Mouse (Mus musculus): ENCODE results near the gene Icos. TPM values are rescaled to one million over a fixed set of nuclear protein-coding genes. Genes with fewer than 3 reads are reported as not detected.

The Icos gene
- total RNA-seq (2021) = not detected
- long read RNA-seq, experiment 1 = 0 reads
- long read RNA-seq, experiment 2 = 0 reads

DNA sequence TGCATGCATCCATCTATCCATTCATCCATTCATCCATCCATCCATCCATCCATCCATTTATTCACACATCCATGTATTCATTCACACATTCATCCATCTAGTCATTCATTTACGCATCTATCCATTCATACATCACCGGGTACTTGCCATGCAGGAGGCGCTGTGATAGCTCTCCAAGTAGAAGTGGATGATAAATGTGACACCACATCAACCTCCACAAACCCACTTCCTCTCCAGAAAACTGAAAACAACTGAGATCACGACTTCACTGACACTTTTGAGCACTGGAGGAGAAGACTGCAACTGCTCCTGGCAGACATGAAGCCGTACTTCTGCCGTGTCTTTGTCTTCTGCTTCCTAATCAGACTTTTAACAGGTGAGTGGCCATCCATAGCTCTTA lies at the start of gene Icos:
Gene Icos, plus strand, starts transcription at position 287 of the 400 bp plus-strand sequence.
- no peak for DNase-seq (ENCODE audit: low spot score)

DNA sequence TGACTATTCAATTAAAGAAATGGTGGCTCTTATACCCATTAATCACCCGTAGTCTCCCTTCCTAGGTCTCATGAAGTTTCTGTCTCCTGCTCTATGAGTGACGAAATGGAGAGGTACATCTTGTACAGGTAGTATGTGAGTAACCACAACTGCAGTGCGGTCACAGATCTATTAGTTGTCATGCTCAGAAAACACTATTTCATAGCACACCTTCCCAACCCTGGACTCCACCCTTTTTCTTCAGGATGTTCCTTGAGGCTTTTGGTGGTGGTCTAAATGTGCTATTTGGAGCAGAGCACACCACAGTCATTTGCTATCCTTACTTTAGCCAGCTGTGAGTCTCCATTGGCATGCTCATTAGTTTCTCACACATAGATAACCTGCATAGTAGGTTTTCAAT lies 48.7 kb upstream of the Icos start:
- DNase-seq (ENCODE audit: low spot score) = no peak

DNA sequence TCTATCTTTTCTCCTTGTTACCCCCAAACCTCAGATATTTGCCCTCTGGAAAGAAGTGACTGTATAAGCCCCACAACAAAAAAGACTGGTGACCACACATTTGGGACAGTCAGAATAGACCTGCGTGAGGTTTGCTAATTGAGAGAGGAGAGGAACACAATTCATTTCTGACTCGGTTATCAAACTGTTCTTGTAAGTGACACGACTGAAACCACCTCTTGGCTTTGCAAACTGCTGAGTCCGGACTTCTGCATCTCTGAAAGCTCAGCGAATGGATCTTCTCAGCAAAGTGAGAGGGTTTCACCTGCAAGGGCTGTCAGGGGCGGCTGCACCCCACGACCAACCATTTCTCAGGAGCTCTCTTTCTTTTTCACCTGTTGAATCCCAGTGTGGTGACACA lies 47.3 kb upstream of the Icos start:
- no peak for DNase-seq (ENCODE audit: low spot score)

DNA sequence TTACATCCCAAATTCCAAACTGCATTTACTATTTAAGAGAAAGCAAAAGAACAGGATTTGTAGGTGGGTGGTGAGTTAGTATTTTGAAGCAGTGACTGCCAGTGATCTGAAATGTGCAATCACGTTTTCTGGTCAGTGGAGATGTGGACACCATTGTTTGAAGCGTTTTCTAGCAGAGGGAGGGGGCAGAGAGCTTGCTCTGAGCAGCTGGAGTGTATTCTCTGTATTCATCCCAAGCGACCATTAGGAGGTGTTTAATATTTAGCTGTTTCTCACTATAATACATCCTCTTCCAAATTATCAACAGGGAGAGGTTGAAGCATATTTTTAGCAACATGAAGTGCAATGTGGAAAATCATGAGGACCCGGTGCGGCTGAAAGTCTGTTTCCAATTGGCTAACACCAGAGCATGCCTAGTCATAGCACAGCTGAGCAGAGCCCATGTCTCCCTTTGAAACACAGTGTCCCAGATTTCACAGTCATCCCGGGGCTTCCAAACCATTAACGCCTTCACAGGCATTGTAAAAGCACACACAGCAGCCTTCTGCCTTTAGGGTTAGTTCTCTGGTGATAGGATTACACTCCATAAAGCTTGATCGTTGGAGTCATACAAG lies 41.7 kb upstream of the Icos start:
- peak; percentile 28 for DNase-seq (ENCODE audit: low spot score)

DNA sequence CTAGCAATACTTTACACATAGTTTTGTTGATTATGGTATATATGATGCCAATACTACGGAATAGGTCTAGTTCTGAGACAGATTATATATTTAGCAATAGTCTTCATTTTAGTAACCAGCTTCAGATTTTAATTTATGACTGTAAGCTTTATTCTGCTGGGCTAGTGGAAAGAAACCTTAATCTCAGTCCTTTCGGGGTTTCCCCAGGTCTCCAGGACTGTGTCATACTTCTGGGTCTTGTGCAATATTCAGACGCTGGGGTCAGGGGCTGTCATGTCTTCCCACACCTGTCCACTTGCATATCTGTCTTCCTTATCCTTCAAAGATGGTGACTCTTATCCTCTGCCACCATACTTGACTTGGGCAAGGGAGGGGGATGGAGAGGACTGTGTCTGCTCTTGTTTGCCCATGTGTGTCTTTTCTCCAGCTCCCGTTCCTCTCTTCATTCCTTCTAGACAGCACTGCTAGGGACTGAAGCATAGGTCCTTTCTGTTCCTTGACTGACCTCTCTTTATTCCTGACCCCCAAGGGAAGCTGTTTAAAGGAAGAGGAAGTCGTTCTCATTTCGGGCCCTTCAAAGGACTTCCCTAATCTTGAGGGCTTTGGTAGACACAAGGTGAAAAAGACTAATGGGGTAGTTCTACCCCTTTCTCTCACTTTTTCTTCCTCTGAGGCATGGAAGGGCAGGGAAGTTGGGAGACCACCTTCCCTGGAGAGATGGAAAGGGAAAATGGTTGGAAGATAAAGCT lies 40.6 kb upstream of the Icos start:
- no peak for DNase-seq (ENCODE audit: low spot score)

DNA sequence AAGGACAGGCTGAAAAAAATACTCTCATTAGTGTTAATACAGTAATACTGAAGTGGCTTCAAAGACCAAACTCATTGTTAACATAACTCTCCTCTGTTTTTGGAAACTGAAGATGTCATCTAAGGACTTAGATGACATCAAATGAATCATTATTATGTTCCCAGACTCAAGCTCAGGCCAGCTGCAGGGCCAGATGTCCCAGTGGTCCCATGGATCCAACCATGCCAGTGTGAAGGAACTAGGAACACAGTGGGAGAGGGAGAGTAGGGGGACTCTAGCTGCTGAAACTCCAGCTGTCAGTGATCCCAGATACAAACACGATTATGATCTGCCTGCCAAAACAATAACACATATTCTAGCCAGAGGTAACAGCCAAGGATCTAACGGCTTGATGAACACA lies 39.5 kb upstream of the Icos start:
- DNase-seq (ENCODE audit: low spot score) = no peak

DNA sequence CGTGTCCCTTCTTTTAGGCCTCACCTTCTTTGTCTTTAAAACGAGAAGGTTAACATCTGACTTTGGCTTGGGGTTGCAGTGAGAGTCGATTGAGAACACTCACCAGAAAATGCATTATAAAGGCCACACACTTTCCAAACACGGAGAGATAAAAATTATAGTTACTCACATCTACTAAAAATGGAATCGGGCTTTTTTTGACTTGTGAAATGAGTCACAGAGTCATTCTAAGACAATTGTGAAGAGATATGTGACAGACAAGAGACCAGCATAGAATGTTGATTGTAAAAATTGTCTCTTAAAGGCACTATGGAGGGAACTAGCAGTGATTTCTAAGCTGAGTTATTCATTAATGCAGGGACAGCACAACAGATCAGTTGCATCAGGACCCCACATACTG lies 38.8 kb upstream of the Icos start:
- no peak for DNase-seq (ENCODE audit: low spot score)

DNA sequence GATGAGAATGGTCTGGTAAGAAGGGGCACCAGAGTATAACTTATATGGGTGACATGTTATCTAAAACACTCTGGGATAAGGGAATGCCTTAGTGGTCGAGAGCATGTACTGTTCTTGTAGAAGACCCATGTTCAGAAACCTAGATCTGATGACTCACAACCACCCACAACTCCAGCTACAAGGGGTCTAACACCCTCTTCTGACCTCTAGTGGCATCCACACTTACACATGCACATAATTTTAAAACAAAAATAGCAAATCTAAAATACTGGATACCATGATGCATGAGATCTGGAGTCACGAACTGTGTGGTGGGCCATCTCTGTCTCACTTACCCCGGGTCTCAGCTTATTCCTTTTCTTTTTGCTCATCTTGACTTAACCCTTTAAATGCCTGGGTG lies 37.7 kb upstream of the Icos start:
- no peak for DNase-seq (ENCODE audit: low spot score)

DNA sequence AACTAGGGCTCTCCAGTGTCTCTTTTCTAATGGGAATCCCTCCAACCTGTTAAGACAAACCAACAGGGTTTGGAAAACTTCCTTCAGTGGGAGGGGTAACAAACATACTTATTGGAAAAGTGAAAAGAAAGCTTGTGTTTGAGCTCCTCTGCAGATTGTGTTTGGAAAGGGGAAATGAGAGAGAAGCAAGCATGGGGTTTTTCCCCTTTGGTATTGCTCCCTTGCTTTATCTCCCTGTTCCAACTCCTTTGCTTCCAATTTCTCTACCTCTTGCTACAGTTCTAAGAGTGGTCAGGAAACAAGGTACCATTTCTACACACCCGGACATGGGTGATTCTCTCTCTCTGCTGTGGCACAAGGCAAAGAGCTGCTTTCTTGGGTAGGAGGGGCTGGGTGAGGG lies 37.1 kb upstream of the Icos start:
- no peak for DNase-seq (ENCODE audit: low spot score)

DNA sequence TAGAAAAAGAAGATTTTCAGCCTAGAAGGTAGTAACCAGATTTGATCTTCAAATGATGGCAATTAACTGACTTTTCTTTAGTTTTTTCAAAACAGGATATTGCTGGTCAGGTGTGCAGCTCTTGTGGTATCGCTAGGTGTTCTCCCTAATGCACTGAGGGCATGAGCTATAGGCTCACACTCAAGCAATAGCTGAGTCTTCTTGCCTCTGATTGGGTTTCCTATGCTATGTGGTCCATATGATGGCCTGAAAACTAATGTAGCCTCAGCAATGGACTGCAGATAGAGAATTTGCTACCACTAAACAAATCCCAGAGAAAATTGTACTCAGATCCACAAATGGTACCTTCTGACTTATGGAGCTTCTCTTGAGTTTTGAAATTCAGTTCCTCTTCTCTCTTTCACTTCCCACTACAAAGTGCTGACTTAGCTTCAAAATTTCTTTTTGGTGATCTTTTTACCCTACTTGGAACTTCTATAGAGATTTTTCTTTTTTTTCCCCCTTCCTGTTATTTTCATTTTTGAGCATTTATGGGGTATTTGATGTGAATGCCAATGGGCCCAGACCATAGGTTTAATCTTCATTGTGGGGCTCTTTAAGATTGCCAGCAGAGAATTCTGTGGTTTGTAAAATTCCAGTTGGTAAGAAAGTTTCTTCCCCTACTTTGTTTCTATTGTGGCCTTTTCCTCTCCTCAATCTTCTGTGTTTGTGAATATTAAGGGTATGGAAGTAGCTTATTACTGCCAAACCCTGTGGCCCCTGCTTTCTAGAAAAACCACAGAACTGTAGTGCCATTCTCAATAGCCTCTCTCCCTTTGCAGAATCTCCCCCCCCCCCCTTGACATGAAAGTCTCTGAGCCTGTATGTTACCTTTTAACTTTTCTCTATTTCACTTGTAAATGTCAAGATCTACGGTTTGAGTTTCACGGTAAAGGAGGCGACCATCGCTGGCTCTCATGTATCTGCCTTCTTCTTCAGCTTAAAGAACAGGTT lies 36.4 kb upstream of the Icos start:
- DNase-seq (ENCODE audit: low spot score) = no peak

DNA sequence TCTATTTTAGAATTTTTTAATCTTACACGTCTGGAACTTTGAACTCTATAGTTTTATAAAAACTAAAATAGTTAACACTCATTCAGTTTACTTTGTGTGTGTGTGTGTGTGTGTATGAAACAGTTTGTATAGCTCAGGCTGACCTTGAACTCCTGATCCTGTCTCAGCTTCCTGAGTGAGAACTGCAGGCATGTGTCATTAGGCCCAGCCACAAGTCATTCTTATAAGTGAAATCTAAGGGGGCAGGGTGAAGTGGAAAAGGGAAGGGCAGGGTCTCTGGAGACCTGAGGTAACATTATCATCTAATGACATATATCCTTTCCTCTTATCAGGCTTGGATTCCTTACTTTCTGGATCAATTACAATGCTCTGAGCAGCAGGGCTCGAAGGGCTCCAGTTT lies 34.8 kb upstream of the Icos start:
- no peak for DNase-seq (ENCODE audit: low spot score)

DNA sequence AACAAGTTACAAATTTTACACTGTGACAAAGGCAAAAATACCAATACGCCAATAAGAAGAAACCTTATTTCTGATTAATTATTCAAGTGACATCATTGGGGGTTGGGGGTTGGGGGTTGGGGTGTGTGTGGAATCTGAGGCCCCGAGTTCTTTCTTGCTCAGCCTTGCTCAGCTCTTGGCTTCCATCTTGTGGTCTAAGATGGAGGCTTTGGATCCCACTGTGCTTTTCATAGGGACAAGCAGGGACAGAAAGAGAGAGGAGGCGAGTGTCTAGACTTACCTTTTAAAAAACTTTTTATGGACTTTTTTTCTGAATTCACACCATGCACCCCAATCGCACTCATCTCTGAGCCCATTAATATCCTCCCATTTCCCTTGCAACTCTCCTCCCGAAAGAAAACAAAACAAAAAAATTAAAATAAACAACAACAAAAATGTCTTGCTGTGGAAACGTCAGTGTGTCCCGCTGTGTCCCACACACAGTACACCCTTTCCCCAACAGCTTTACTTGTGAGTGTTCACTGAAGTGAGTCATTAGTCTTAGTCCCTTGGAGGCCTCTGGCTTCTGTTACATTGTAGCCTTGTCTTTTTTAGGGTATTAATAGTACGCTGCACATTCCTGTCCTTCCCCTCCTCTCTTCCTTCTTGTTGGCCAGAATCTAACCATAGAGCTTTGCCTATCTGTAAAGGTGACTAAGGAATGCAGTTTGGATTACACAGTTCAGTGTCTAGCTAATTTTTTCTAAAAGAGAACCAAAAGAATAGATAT lies 31.9 kb upstream of the Icos start:
- no peak for DNase-seq (ENCODE audit: low spot score)

DNA sequence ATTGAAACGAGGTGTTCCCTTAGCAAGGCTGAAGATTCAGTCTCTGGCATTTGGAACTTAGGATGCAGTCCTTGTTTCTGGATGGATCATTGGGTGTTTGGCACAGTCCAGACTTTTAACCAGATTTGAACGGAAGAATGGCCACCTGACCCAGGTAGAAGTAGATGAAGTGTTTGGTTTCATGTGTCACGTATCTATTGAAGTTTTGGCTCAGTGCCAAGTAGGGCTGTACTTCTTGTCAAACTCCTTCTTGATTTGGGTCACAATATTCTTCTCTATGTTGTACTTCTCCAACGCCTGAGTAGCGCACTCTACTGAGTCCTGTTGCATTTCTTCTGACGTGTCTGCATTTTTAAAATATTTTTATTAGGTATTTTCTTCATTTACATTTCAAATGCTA lies 29.6 kb upstream of the Icos start:
- no peak for DNase-seq (ENCODE audit: low spot score)

DNA sequence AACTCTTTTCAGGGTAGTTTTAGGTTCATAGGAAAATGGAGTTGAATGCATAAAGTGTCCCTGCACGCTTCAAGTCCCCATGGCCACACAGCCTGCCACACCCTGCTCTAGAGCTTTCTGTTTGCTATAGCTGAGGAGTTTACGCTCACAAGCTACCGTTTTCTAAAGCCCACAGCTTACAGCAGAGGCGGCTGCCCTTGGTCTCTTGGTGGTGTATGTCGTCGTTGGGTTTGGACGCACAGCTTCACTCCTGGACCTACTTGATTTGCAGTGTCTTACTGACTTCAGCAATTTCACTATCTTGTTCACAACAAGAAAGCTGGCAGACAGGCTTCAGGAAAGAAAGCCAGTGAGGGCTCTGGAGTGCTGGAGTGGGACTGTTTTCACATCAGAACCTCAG lies 24.8 kb upstream of the Icos start:
- DNase-seq (ENCODE audit: low spot score) = peak; percentile 21

DNA sequence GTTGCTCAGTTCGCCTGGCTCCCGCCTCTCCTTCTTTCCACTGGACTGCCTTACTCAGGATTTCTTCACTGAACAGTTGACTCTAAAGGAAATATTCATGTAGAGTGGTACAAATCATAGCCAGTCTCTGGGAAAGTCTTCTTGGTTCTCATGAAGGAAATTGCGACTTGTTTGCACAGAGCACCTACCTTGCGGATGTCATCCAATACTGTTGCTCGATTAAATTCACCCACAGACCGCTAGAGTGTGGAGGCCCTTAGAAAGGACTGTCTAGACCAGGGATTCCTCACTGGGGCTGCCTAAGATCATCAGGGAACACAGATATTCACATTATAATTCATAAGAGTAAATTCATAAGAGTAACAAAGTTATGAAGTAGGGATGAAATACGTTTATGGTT lies 24.0 kb upstream of the Icos start:
- no peak for DNase-seq (ENCODE audit: low spot score)

DNA sequence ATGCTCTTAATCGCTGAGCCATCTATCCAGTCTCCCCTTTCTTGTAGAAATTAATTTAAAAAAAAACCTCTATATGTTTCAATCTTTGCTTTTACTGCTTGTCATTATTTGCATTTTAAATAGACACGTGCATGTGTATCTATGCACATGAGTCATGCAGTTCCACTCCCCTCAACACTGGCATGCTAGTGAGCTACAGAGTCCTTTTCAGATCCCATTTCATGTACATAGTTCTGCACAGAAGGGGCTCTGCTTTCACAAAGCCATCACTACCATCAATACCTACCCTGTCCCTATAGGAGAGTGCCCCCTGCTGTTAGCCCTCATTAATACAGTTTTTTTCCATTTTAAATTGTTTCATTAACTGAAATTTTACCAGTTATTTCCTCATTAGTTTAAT lies 23.0 kb upstream of the Icos start:
- peak; percentile 42 for DNase-seq (ENCODE audit: low spot score)

DNA sequence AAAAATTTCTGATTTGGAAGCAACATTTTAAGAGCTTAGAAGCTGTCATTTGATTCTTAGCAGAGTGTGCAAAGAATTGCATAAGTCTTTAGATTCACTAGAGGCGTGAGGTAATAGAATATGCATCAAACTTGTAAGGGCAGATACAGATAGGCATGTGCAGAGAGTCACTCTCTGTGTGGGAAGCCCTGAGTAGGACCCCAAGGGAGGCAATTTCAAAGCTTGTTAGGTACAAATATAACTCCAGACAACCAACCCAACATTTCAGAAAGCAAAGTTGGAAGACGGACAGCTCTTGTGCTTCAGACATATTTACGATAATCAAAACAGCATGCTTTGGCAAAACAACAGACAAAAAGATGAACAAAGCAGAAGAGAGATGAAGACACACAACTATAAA lies 22.5 kb upstream of the Icos start:
- no peak for DNase-seq (ENCODE audit: low spot score)

DNA sequence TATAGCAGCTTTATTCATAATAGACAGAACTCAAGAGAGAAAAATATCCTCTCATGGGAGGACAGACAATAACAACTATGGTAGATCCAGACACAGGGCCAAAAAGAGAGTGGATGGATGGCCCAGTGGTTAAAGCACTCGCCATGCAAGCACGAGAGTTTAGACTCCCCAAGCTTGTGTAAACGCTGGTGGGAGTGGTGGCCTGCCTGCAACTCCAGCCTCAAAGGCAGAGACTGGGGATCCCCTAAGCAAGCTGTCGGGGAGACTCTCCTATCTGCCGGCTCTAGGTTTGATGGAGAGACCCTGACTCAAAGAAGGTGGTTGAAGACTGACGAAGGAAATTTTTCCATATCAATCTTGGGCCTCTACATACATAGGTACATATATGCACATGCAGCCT lies 21.5 kb upstream of the Icos start:
- no peak for DNase-seq (ENCODE audit: low spot score)

DNA sequence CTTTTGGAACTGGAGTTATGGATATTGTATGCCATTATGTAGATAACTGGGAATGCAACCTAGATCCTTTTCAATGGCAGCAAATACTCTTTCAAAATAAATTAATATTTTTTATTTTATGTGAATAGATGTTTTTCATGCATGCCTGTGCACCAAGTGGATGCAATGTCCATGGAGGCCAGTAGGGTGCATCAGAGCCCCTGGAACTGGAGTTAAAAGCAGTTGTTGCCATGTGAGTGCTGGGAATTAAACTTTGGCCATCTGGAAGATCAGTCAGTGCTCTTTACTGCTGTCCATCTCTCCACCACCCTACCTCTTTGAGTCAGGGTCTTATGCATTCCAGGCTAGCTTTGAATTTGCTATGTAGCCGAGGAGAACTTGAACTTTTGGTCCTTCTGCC lies 19.4 kb upstream of the Icos start:
- no peak for DNase-seq (ENCODE audit: low spot score)

DNA sequence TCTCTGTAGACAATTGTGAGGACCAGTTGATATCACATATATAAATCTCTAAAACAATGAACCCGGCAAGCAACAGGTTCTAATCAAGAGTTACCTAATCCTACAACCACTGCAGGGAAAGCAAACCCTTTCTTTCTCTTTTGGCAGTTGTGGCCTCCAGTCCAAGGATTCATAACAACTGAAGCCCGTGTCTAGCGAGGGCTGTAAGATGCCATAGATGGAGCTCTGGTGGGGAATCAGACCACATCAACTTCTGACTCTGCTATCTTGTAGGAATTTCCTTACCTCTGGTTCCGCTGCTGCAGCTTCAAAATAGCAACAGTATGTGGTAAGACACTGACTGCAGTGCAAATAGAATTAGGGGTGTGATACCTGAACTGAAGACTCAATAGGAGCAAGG lies 18.5 kb upstream of the Icos start:
- no peak for DNase-seq (ENCODE audit: low spot score)

DNA sequence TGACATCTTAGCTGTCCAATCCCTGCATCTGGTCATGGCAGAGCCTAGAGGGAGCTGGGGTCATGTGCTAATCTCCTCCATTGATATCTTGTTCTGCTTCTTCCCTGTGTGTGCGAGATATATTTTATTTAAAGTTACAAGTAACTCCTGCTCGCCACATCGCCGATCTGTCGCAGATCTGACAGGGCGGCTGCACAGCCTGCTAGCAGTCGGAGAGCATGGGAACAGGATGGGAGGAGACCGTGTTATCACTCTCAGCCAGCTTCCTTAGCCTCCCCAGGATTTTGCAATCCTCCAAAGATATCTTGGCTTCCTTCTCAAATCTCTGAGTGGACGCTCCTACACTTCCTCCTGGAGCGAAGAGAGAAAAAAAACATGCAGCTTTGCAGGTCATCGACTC lies 17.3 kb upstream of the Icos start:
- peak; percentile 51 for DNase-seq (ENCODE audit: low spot score)

DNA sequence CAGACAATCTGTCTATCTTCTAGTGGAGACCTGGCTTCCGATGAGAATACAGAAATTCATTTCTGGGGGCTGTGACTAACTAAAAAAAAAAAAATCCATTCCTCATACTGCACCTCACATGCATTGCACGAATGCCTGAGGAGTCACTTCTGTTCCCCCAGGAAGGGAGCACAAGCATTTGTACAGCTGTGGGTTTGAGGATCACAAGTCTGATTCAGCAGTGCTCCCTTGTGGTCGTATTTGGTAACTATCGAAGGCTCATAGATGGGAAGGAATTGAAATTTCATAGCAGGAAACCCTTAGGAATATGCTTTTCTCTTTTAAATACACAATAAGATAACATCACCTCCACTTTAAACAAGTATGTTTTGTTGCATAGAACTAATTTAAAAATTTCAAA lies 16.6 kb upstream of the Icos start:
- peak; percentile 71 for DNase-seq (ENCODE audit: low spot score)
